Mouse (Mus musculus) gonadal fat pad, adult 2 months (tissue): ENCODE measurements at regions not wholly inside any gene's neighbourhood (a gene's known extent, or its start where the extent isn't known, plus 50 kb on each side); places are given as distances from the start of the nearest gene placed in this dataset.

ENCODE experiments used
- DNase-seq: peaks from one replicate; pipeline ENCODE4 v3.0.0-alpha.2; 2012; ENCODE audit warnings: low read depth

DNA sequence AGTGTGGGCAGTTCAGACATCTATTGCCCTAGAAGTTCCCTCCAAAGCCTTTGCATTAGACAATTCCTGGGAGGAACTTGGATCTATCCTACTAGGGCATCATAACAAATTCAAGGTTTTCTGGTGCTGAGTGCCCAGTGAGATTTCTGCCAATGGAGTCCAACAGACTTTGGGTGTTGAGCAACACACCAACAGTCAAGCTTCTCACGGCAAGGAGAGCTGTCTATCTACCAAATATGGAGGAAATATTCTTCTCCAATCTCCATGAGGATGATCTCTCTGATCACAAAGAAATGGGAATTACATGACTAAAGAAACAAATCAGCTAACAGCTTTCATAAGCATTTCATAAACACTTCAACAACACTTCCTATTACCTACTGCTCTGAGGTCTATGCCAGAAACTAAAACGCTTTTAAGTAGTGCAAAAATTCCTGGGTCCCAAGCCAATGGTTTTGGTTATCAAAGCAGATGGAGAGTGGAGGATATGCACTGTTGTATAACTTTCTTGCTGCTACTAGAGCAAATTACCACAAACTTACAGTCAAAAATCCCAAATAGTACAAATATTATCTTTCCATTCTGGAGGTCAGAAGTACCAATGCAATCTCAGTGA, 351.8 kb upstream of the Atp2b1 start:
- DNase-seq, result no peak

DNA sequence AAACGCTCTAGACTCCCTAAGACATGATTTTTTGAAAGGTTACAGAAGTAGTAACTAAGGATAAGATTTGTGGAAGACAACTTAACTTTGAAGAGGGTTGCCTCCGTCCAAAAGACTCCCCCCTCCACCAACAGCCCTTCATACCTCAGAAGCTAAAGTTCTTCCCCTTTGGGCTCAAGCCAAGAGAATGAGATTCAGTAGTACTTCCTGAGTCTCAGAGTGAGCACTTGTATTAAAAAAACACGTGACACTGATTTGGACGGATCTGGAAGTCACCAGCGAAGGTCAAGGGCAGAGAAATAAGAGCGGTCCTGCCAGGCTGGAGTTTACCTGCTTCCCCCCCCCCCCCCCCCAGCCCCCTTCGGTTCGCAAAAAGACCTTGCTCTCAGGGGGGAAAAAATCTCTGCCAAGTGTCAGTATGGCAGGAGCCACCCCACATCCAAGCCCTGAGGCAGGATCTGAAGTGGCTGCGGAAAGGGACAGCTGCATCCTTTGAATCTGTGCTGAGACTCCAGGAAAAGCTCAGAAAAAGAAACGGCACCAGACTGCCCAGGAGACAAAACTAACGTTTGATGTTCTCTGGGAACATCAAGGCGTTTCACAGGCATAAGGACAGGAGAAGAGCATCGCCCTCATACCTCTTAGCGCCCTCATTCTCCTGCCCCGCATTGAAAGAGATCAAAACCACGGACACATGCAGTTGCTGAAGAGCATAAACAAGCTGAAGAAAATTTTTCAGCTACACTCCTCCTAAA, 341.2 kb upstream of the Atp2b1 start:
- no peak for DNase-seq

DNA sequence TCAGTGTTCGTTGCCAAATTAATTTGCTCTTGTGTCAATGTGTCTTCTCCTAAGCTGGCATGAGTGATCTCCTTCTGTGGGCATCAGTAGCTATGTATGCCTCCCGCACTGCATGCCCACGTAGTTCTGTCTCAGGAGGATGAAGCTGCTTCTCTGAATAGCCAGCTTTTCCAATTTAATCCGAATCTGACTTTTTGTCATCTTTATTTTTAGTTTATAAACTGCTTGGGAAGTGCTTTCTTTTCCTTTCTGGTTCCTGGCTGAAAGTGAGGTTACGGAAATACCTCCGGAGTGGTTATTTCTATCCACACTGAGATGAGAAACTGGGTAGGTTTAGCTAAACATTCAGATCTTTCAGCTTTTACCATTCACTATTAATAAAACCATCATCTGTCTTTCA, 337.2 kb upstream of the Atp2b1 start:
- no peak for DNase-seq

DNA sequence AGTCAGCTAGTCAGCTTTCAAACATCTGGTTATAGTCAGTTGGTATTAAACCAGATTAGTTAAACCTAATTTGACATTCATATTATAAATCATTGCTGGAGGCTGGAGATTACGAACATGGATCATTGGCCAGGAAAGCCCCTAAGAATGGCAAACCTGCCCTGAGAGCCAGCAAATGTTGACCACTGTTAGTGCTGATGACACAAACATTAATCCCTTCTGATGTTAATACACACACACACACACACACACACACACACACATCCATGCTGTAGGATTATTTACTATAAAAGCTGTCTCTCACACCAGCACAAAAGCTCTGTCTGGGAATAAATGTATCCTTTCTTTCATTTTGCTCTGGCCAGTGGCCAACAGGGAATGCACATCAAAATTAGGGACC, 329.4 kb upstream of the Atp2b1 start:
- no peak for DNase-seq

DNA sequence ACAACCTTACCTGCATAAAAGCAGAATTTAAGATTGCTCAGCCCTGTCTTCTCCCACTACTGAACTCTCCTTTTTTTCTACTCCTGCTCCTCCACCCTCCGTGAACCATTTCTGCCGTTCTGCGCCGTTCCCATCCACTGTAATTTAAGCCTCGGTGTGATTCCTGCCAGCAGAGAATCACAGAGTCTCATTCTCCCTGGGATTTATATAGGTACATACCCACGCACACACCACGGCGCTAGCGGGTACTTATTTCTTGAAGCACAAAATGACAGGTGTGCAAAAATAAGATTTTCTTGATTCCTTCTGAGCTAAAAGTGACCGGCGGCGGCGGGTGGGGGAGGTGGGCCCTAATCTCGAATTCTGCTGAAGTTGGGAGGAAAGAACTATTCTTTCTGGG, 324.5 kb upstream of the Atp2b1 start:
- DNase-seq, result no peak

DNA sequence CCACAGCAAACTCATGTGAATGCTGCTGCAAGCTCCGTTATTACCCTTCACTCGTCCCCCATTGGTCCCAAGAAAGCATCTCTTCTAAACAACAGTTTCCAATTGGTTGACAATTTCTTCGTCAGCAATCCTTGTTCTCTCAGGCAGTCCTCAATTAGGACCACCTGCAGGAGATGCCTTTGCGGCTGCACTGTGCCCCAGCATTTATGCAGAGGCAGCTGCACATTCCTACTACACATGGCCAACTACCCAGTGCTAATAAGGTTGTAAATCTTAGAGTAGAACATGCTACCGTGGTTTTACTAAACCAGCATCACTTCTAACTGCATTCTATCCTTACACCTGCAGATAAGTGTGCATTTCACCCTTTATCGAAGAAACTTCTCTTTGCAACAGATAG, 322.1 kb upstream of the Atp2b1 start:
- DNase-seq, result no peak

DNA sequence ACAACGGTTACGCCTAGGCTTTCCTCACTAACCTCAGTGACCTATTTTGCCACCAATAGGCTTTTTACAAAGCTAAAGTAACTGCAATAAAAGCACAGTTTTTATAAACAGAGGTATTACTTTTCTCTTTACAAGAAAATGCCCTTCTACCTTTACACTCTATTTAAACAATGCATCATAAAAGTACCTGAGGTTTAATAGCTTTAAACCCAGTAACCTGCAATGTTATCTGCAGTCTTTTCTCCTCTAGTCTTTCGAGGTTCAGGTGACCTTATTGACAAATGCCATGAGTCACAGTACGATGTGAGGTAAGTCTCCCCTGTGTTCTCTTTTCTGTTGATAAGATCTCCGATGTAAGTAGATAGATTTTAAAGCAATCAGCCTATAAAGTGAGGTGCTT, 320.3 kb upstream of the Atp2b1 start:
- peak; percentile 14 for DNase-seq

DNA sequence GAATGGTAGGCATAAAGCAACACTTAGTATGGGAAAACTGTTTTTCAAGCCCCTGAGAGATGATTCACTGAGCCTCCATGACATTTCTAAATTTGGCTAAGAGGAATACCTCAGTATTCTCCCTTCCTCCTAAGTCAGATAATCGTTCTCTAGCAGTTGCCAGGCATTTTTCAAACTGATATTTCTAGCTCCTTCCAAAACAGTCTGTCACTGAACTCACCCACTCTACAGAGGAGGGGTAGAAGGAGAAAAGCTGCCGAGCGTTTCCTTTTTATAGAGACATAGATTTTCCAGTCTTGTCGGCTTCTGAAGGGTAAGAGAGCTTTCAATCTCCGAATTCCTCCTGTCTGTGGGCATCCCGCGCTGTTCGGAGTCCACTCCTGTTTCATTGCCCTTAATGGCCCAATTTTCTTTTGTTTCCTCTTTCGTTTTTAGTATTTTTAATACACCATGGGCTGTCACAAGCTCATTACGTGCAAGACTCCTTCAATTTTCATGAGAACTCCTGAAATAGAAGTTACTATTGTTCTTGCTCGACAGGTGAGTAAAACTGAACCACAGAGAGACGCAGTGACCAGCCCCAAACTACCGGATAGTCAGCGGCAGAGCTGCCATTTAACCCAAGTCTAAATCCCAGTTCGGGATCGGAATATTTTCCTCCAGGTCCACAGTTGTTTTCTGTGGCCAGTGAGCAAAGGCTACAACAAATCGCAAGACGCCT, 305.8 kb upstream of the Atp2b1 start:
- no peak for DNase-seq

DNA sequence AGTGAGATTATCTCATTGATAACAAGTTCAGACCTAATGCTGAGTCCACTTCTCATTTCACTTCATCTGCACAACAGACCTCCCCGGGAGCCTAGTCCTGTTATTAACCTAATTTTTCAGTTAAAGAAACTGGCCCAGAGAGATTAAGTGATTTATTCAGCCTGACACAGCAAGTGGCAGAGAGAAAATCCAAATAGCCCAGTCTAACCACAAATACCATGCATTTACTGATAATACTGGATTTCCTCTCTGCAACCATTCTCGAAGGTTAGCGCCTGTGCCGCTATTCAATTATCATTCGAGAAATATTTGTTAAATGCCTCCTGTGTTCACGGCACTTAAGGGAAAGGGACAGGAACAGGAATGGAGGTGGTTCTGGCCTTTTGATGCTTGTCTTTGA, 303.5 kb upstream of the Atp2b1 start:
- no peak for DNase-seq

DNA sequence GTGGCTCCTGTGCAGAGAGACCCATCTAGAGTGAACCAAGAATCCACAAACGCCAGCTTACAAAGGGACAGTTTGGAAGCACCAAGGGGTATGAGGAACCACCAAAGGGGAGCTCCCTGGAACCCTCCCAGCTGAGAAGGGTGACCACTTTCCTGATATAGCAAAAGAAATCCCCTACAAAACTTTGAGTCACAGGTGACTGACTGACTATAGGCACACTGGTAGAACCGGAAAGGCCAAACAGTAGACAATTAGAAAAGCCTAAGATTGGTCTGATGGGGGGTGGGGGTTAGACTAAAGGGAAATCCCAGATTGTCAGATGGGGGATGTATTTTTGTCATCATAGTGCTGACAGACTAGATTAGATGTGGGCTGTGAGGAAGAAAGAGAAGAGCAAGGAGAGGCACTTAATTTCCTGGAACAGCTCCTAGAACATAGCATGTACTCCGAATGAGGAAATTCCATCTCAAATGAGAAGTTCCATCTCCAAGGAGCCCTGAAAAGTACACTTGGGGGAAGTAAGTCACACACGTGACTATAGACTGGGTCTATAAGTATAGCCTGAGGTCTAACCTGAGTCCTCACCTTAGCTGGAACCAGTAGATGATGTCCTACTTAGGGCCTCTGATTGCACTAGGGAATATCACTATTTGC, 302.4 kb upstream of the Atp2b1 start:
- DNase-seq, result no peak

DNA sequence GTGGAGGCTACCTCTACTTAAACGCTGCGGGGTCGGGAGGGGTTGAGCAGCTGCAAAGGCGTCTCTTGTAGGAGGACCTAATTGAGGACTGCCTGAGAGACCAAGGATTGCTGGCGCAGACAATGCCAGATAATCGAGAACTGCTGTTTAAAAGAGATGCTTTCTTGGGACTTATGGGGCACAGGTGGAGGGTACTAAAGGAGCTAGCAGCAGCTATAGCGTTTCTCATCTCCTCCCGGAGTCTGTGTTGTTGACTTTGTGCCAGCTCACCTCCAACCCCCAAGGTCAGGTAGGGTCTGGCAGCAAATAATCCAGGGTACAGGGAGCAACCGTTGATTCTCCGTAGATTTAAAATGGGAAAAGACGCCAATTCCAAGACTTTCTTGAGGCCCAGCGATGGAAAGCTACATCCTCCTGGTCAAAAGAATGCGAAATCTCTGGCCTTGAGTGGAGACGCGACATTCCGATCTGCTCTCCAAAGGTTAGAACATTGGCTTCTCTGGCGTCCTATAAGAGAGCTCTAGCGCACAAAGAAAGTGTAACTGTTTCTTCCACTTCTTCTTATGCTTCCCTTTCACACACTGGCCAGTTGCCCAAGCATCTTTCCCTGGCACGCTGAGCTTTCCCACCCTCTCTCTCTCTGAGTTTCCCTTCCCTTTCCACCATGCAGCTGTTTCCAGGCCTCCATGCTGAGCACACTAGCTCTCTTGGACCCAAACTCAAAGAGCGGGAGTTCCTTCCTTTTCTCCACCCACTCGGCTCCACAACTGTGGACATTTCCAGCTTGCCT, 295.3 kb upstream of the Atp2b1 start:
- no peak for DNase-seq

DNA sequence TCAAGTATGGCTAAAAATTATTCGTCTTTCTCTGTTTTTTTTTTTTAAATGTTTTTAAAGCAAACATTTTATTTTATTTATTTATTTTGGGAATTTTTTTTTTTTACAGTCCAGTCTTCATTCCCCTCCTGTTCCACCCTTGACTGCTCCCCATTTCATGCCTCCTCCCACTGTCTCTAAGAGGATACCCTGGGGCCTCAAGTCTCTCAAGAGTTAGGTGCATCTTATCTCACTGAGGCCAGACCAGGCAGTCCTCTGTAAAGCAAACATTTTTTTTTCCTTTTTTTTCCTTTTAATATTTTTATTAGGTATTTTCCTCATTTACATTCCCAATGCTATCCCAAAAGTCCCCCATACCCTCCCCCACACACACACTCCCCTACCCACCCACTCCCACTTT, 290.1 kb upstream of the Atp2b1 start:
- DNase-seq, result no peak

DNA sequence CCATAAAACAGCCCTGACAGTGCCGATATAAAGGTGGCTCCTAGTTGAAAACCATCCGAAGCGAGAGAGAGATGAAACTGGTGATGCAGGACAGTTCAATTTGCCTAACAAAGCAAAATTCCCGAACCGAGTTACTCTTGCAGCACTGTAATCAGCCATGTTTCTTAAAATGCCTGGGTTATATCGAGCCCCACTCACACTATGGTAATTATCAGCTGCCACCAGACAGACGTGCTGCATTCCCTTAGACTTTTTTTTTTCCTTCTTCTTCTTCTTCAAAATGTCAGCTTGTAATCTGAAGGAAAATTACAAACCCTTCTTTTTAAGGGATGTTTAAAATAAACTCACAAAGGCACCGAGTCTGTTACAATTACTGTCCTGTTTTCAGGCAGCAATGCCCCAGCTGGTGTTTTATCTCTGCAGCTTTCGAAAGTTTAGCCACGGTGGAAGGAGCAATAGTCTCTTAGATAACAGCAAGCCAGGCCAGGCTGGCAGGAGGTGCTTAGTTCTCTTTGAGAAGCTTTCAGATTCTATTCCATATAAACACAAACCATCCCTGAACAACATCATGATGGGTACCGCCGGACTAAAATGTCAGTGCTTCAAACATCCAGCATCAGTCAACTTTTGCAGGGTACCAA, 289.4 kb upstream of the Atp2b1 start:
- DNase-seq, result no peak

DNA sequence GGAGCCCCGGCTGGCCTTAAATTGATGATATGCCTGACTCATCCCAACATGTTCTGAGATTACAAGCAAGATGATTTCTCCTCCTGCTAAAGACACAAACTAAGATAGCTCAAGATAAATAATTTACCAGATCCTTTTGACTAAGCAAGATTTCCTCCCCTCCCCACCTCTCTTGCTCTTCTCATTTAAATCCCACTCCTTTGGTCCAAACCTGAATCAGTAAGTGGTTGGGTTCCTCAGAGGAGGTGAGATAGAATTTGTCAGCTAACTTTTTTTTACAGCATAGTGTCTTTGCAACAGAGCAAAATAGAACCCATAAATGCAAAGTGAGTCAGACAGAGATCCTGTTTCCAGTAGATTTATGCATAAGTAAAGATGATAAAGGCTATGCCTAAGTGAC, 286.0 kb upstream of the Atp2b1 start:
- DNase-seq, result no peak

DNA sequence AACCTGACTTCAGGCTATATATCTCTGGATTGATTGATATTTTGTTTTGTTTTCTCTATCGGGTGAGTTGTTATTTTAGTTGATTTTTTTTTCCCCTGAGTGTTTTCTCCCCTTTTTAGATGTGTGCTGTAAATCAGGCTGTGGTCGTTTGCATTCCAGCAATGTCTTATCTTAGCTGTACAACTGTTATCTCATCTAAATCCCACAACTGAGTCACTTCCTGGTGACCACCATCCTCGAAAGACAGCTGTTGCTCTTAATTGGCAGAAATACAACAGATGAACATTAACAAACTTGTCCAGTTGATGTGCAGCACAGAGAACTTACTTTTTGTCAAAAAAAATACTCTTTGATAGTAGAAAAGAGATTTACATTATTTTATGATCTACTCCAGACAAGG, 285.0 kb upstream of the Atp2b1 start:
- DNase-seq, result no peak

DNA sequence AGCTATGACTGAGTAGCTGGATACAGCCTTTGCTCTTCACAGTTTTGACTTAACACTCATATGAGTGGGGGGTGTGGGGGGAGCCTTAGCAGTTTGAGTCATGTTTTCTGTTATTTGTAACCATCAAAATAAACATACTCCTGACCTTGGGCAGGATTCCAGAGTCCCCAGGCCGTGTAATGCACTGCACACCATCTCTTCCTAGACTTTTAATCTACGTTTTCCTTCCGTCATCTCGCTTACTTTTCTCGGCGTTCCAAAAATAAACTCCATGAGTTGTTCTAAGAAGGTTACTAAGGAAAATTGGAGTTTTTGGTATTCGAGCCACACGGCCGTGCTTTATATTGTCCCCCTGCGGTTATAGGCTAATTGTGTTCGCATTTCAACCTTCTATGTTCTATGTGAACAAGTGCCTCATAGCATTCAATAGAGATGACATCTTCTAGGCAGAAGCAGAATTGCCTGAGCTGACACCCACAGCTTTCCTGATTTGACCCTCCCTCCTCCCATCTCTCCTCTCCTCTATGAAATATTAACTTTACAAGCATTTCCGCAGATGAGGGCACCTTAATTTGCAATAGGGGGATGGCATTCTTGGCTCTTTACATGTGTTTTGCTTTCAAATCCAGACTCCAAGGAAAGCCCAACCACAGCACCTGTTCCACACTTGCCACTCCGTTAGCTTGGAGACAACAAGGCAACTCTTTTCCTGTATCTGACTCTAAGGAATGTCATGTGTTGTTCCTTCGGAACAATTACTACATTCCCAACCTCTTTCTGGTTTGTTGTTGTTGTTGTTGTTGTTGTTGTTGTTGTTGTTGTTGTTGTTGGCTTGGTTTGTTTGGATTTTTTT, 276.2 kb upstream of the Atp2b1 start:
- DNase-seq, result no peak

DNA sequence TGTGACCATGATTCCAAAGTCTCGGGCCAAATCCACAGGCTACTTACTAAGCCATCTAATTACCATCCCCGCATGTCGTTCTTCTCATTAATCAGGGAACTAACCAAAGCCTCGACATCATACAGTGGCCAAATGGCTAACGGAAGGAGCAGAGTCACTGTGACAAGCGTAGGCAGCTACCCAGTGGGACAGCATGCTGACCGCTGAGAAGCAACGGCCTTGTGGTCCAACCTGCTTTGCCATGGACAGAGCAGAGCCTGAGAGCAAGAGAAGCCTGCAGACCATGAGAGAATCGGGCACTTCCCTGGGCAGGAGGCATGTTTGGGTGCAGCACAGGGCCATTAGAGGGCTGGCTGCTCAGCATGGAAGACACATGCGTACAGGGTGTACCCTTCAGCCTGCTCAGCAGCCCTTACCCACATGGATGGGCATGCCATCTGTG, 268.5 kb upstream of the Atp2b1 start:
- no peak for DNase-seq

DNA sequence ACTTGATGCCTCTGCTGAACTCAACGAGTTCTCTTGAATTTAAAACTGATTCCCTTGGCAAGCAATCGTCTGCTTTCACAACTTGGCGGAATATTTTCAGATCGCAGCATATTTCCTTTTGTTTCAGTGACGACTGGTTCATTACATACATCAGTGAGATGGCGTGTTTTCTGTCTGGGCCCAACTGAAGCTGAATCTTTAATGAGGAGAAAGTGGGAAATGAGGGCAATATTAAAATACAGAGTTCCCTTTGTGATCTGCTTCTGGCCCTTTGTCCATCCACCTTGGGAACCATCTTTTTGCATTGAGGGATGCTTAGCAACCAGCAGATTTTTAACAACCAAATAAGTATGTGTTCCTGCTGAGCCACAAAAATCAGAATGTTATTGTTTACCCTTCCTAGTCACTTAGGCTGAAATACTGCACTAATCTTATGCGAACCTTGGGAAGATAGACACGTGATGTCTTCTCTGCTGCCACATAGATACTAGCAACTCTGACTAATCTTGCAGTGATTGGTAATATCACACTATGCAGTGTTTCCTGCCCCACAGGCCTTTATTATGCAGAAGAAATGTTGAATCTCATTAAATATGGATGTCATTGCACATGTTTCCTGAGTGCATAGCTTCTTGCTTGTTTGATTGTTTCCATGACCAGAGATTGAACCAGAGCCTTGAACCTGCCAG, 267.8 kb upstream of the Atp2b1 start:
- no peak for DNase-seq

DNA sequence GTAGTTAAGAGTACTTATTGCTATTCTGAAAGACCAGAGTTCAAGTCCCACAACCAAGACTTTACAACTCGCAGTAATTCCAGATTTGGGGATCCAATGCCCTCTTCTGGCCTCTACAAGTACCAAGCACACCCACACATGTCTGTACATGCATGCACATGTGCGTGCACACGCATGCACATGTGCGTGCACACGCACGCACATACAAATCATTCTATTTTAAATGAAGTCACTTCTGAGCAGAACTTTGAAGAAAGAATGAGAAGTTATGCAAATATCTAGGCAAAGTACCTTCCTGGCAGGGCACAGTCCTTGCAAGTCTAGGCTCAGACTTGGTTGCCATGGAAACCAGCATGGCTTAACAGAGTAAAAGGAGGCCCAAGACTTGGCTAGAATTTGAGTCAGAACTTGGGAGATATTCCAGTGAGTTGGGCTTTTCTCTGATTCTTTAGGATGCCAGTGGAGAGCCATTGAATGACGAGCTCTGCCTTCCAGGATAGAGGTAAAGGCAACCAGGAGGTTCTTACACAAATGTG, 265.4 kb upstream of the Atp2b1 start:
- no peak for DNase-seq
